Mouse (Mus musculus): ENCODE results near the gene Zfp978. TPM values are rescaled to one million over a fixed set of nuclear protein-coding genes. Genes with fewer than 3 reads are reported as not detected.
"Not testable (repeated sequence)": the region's sequence is repeated elsewhere in the genome, so short reads cannot be mapped to it uniquely, and the experiment has no call there.

Gene Zfp978
- total RNA-seq, 1 experiment from 2014 or later = not detected

DNA sequence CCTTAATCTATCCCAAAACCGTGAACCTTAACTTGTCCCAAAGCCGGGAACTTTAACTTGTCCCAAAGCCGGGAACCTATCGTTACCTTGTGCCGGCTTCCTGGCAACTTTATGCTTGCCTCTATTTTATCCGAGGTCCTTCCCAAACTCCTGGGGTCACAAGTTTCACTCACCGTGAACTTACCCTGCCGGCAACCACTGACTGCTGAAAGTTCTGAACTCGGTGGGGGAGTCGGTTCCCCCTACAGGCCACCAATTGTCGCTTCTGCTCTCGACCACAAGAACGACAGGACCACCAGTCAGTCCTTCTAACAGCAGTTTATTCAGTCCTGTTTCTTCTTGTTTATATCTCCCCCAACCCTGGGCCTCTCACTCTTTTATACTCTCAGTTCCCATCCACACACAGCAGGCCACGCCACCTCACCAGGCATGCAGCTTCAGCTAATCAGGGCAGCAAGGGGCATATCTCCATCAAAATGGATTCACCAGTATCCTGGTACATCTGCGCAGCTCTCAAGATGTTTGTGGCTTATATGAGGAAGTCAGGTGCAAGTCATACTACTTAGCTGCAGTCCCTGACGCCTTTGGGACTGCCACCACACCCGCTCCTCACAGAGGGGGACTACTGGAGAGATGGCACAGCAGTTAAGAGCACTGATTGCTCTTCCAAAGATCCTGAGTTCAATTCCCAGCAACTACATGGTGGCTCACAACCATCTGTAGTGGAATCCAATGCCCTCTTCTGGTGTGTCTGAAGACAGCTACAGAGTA is 40.8 kb downstream of the Zfp978 start:
- ATAC-seq (ENCODE audit: extremely low read depth, insufficient number of reproducible peaks, low FRiP score, poor library complexity, severe bottlenecking) = not testable (repeated sequence)

DNA sequence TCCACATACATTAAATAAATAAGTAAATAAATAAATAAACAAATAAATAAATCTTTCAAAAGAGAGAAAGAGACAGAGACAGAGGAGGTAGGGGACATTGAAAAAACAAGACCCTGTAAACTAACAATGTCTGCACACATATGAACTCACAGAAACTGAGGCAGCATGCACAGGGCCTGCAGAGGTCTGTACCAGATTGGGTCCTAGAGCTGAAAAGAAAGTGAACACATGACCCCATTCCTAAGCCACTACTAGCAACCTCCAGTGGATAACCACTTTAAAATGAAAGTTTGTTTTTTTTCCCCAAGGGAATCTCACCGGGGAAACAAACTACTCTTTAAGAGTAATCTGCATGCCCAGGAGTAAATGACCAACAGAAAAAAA is 41.4 kb downstream of the Zfp978 start:
- ATAC-seq (ENCODE audit: extremely low read depth, insufficient number of reproducible peaks, low FRiP score, poor library complexity, severe bottlenecking) = not testable (repeated sequence)

DNA sequence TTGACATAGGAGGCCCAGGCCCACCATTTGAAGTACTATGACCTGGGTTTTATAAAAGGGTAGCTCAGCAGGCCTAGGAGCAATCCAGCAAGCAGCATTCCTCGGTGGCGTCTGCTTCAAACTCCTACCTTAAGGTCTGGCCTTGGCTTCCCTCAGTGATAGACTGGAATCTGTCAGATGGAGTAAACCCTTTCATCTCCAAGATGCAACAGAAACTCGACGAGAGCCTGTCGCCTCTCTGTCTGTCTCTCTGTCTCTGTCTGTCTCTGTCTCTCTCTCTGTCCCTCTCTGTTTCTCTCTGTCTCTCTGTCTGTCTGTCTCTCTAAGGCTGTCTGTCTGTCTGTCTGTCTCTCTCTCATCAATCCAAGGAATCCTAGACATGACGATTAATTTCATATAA is 42.4 kb downstream of the Zfp978 start:
- not testable (repeated sequence) for ATAC-seq (ENCODE audit: extremely low read depth, insufficient number of reproducible peaks, low FRiP score, poor library complexity, severe bottlenecking)

DNA sequence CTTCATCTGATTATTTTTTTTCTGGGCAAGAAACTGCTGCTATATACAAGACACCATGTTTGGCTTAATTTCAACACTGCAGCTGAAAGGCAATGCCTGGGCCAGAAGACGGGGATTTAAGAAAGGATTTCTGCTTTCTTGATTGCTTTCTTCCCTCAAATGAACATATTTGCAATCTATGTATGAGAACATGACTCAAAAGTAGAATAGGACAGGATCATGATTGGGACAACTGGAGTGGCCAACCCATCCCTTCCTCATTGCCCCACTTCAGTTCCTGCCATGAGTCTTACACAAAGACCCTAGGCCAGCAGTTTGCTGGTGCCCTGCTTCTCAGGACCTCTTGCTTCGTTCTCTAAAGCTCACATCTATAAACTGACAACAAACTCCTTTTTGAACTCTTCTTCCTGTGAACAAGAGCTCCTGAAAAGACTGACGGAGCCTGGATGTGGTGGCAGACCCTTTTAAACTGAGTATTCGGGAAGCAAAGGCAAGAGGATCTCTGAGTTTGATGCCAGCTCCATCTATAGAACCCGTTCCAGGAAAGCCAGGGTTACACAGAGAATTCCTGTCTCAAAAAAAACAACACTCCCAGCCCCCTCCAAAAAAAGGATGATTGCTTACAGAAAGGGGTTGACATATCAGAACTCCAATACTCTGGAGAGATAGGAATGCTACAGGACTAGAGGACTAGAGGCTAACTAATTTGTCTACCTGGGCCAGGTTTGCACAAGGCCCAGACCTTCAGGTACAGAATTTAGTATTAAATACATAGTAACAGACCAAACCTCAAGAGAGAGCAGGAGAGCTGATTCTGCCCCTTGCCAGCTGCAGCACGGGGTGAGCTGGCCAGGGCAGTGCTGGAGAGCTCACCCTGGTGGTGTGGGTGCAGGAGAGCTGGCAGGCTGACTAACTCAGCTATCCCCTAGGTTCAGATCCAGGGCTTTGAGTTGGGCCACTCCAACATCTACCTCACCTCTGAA is 43.1 kb downstream of the Zfp978 start:
- ATAC-seq (ENCODE audit: extremely low read depth, insufficient number of reproducible peaks, low FRiP score, poor library complexity, severe bottlenecking) = peak; percentile 52; the same call in 1 of the 2 replicates

DNA sequence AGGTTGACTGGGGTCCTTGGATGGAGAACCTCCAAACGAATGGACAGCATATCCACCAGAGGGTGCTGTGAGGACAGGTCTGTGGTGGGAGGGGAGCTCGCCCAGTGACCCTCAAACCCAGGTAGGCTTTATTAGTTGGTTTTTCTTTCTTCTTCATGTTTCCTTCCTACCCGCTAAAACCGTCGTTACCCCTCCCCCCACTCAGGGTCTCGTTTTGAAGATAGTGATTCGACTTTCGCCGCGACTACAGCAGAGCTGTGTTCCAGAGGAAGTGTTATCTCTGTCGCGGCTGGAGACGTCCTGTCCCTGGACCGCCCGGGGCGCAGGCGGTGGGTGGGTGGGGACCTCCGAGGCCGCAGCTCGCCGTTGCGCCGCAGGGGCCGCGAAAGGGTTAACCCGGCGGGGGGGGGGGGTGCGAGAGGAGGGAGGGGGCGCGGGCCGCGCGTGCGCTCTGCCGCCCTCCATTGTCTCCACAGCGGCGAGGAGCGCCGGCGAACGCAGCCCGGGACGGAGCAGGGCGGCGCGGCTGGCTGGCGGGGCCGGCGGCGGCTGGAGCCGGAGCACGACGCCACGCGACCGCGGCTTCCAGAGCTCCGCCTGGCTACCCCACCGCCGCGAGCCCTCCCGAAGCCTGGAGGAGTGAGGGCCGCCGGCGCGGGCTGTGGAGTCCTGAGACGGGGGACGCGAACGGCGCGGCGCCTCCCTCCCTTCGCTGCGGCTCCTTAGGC is 45.8 kb downstream of the Zfp978 start:
- ATAC-seq (ENCODE audit: extremely low read depth, insufficient number of reproducible peaks, low FRiP score, poor library complexity, severe bottlenecking) = no peak

DNA sequence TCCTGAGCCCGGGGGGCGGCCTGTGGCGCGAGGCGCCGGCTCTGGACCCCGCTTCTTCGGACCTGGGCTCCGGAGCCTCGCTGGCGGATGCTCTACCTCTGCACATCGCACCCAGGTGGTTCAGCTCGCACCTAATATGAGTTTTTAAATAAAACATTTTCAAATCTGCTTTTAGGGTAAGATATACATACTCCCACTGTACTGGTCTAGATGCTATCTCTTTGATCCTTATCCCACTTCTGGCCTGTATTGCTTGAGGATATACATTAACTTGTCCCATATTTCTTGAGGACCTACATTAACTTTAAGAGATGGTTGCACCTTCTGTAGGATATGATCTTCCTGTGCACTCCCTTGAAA is 46.3 kb downstream of the Zfp978 start:
- no peak for ATAC-seq (ENCODE audit: extremely low read depth, insufficient number of reproducible peaks, low FRiP score, poor library complexity, severe bottlenecking)

DNA sequence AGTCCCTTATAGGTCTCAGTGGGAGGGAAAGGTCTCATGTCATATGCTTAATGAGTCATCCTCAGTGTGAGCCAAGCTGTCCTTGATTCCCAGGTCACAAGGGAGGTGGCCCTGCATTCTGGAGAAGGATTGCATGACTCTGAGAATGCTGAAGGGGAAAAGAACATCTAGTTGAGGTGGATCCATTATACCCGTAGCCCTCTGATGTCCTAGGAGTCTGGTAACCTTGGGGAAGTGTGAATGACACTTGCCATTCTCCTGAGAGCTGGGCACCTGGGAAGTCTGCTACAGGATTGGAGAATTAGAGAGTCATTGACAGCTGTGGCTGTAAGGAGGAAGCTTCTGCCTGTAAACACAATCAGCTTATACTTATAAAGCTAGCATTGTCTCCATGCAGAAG is 55.3 kb downstream of the Zfp978 start:
- ATAC-seq (ENCODE audit: extremely low read depth, insufficient number of reproducible peaks, low FRiP score, poor library complexity, severe bottlenecking) = peak; percentile 17; the same call in 1 of the 2 replicates

DNA sequence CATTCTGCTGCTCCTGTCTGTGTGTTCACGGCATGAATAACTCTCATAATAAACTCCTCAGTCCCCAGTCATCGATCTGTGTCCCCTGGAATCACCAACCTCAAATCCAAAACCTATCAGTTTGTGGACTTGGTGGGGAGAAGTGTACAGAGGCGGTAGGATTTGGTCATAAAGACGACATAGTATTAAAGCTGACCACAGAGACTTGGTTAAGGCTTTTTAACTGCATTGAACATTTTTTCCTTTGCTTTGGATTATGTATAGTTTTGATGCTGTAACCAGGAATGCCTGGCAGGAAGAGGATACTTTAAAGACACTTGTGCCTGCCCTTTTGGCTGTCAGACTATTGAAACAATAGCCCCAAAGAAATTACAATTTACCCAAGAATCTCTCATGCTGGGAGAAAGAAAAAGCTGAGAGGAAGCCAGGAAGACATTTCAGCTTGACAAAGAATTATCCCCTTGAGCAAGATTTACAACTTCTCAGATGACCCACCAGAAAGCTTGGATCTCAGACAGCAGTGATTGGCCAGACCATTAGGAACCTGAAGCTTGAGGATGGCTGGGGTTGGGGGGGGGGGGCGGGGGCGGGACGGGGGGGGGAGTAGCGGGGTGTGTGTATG is 56.2 kb downstream of the Zfp978 start:
- ATAC-seq (ENCODE audit: extremely low read depth, insufficient number of reproducible peaks, low FRiP score, poor library complexity, severe bottlenecking) = no peak; the same call in 1 of the 2 replicates

DNA sequence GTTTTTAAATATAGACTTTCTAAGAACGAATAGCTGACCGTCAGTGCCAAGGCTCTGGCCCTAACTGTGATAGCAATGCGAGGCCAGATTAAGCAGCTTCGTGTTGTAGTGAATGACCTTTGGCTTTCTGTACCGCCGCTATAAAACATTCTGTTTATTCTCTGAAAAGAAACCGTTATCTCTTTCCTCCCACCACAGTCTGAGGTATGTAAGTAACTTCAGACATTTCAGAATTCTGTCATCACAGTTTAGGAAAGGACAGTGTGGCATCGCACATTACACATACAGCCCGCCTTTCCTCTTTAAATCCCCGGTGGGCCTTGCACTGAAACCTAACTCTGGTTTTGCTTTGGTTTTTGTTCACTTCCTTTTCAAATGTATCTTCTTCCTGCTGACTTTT is 56.8 kb downstream of the Zfp978 start:
- no peak for ATAC-seq (ENCODE audit: extremely low read depth, insufficient number of reproducible peaks, low FRiP score, poor library complexity, severe bottlenecking)

DNA sequence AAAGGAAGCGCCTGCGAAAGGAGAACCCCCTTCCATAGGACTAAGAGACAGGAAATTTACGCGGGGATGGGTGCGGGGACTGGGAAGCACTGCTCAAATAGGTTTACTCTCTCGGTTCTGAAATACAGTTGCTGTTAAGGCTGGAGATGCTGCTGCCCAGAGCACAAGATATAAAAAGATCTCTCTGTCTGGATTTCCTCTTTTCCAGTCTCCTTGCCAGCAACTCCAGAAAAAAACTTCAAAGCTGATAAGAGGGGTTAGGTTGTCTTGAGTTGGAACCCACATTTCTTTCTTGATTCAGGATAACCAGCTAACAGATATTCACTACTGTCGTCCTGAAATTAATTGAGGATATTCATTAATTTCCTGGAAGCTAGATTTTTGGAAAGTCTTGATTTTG is 57.2 kb downstream of the Zfp978 start:
- not testable (repeated sequence) for ATAC-seq (ENCODE audit: extremely low read depth, insufficient number of reproducible peaks, low FRiP score, poor library complexity, severe bottlenecking)

DNA sequence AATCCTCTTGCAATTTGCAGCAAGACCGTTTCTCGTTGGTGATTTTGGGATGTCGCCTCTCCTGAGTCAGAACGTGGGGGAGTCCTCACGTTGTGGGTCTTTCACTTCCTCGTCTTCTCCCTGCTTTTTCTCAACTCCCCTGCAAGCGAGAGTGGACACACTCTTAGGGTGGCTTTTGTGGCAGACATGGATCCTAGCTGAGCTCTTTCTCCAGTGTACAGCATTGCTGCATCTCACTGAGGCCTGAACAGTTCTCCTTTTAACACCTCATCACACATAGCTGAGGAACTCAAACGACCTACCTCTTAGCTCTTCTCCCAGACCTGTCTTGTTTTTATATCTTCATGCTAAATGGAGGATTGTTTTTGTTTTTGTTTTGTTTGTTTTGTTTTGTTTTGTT is 58.1 kb downstream of the Zfp978 start:
- not testable (repeated sequence) for ATAC-seq (ENCODE audit: extremely low read depth, insufficient number of reproducible peaks, low FRiP score, poor library complexity, severe bottlenecking)

DNA sequence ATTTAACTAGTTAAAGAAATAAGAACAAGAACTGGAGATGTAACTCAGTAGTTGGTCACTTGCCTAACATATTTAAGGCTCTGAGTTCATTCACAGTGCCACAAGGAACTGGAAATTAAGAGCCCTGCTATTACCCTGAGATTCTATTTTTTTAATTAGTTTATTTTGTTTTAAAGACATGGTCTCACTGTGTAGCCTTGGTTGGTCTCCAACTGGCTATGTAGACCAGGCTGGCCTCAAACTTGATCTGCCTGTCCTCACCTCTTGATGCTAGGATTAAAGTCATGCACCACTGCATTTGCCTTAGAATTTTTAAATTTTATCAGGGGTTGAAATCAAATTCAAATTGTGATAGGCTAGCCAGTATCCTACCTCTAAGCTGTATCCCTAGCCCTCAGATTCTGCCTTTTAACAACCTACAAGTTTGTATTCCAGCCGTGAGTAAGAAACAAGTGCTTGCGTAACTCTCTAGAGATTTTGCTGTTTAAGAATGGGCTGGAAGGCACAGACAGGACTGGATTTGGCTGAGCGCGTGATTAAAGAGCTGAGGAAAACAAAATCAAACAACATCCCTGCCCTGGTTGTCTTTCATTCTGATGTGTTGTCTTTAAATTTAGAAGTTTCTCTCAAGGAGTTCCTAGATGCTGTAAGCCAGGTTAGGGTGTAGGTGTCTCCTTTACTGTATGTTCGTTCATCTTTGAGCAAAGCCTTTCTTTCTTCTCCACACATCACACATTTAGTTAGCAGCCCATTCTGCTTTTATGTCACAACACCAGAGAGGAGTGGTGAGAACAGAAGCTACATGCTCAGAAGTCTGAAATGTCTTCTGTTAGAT is 58.9 kb downstream of the Zfp978 start:
- not testable (repeated sequence) for ATAC-seq (ENCODE audit: extremely low read depth, insufficient number of reproducible peaks, low FRiP score, poor library complexity, severe bottlenecking)

DNA sequence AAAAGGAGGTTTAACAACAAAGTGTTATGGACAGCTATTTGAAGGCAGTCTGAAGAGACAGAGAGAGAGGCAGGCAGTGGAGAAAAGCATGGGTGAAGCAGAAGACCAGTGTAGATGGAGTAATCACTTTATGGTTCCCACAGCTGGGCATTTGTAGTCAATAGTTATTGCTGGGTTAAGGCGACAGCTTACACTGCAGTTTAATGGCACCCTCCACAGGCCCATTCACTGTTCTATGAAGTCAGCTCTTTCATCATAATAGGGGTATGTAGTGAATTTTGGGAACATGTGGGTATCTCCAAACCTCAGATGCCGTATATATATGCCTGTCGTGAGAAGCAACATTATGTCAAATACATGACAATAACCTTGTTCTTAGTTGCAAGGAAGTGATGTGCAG is 59.7 kb downstream of the Zfp978 start:
- no peak for ATAC-seq (ENCODE audit: extremely low read depth, insufficient number of reproducible peaks, low FRiP score, poor library complexity, severe bottlenecking)

DNA sequence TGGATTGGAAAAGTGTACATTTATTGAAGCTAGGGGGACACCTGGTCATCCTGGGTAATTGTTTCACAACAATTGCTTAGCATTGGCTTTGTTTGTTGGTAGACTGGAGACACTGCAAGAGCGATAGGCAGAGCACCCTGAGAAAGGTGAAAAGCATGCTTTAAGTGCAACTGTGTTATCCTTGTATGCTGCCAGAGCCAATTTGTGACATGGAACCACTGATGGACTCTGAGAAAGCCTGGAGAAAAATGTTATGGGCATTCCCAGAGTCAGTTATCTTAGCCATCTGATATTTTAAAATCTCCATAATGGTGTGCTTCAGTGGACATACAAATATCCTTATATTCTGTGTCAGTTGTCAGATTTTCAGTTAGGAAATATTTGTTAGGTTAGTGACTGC is 60.2 kb downstream of the Zfp978 start:
- not testable (repeated sequence) for ATAC-seq (ENCODE audit: extremely low read depth, insufficient number of reproducible peaks, low FRiP score, poor library complexity, severe bottlenecking)

DNA sequence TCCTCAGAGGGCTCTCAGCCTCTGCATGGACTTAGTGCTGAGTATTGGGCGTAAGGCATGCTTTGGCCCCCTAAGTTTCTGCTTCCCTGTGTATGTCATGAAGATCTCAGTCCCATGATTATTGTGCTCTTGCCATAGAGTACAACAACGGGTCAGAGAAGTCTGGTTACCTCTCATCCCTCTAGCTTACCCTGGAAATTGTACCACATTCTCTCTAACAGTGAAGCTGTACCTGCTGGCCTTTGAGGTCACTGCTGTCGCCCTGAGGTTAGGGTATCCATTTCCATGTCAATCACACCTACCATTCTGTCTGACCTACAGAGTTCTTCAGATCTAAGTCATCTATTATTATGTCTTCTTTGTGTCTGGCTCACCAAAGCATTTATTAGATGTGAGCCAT is 62.0 kb downstream of the Zfp978 start:
- 0 out of 2 replicates have a peak, but pooled peaks have one; percentile 4 for ATAC-seq (ENCODE audit: extremely low read depth, insufficient number of reproducible peaks, low FRiP score, poor library complexity, severe bottlenecking)

DNA sequence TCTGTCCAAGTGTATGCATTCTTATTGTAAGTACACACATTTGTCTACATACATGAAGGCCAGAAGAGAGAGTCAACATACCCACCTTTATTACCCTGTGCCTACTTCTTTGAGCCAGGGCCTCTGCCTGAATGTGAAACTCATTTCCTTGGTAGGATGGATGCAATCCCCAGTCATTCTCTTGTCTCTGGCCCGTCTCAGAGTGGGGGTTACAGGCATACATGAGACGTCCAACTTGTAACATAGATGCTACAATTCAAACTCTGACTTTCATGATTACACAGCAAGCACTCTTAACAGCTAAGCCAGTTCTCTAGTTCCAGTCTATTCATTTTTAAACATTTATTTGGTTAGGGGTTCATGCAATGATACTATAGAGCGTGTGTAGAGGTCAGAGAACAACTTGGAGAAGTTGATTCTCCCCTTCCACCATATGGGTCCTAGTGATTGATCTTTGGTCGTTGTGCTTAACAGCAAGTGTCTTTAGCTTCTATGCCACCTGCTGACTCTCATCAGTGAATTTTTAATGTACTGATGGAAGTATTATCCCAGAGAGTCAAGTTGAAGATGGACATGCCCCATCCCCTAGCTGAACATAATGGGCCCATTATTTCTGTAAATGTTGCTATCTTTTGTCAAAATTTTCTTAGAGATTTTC is 62.7 kb downstream of the Zfp978 start:
- ATAC-seq (ENCODE audit: extremely low read depth, insufficient number of reproducible peaks, low FRiP score, poor library complexity, severe bottlenecking) = no peak

DNA sequence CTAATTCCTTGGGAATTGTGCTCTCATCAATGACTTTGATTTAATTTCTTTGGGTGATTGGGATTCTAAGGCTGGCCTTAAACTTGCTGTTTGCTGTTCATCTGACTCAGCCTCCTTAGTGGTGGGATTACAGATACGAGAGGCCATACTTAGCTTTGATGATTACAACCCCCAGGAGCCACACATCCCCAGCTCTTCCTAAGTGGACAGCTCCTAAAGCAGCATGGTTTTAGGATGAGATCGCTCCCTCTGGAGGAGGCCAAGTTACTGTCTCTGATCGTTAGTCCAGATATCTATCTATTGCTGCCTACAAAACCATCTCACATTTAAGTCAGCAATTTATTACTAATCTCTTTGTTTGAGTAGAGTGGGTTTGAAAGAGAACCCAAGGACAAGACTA is 63.3 kb downstream of the Zfp978 start:
- ATAC-seq (ENCODE audit: extremely low read depth, insufficient number of reproducible peaks, low FRiP score, poor library complexity, severe bottlenecking) = not testable (repeated sequence)
